Mouse (Mus musculus) MEL (cell line): ENCODE measurements at regions not wholly inside any gene's neighbourhood (a gene's known extent, or its start where the extent isn't known, plus 50 kb on each side); places are given as distances from the start of the nearest gene placed in this dataset.

ENCODE experiments used
- CHD2 ChIP-seq: IDR thresholded peaks from 2 replicates; pipeline ENCODE4 v1.6.1; 2011; ENCODE audit warnings: low read length, improper control_type of control experiment
- CTCF ChIP-seq, 3 experiments: IDR thresholded peaks in 2 of 3; conservative IDR thresholded peaks in 1 of 3; 2 replicates each; pipeline ENCODE4 v1.5.1; 2011 to 2012; ENCODE audit warnings: low read length in 3 of 3, low read depth in 2 of 3, mild to moderate bottlenecking in 2 of 3, improper control_type of control experiment in 1 of 3, inconsistent platforms in 1 of 3, mixed read lengths in 1 of 3, moderate library complexity in 1 of 3; ENCODE audit not compliant: control insufficient read depth in 1 of 3, insufficient read depth in 1 of 3, poor library complexity in 1 of 3, severe bottlenecking in 1 of 3
- MAZ ChIP-seq: IDR thresholded peaks from 2 replicates; pipeline ENCODE4 v1.6.1; 2012; ENCODE audit warnings: low read depth, mild to moderate bottlenecking, inconsistent platforms, low read length, improper control_type of control experiment
- POLR2A ChIP-seq, 2 experiments: IDR thresholded peaks; 2 replicates each; pipeline ENCODE4 v1.6.1; 2011 to 2012; ENCODE audit warnings: low read length in 2 of 2, mild to moderate bottlenecking in 2 of 2, control low read depth in 1 of 2, improper control_type of control experiment in 1 of 2, low read depth in 1 of 2, moderate library complexity in 1 of 2; ENCODE audit not compliant: control insufficient read depth in 1 of 2, insufficient read depth in 1 of 2, poor library complexity in 1 of 2
- RCOR1 ChIP-seq: IDR thresholded peaks from 2 replicates; pipeline ENCODE4 v1.6.1; 2012; ENCODE audit warnings: low read depth, mild to moderate bottlenecking, inconsistent platforms, low read length, improper control_type of control experiment
- ZKSCAN1 ChIP-seq: IDR thresholded peaks from 2 replicates; pipeline ENCODE4 v1.6.1; 2012; ENCODE audit warnings: low read depth, mild to moderate bottlenecking, inconsistent platforms, low read length, improper control_type of control experiment, moderate library complexity
- ZMIZ1 ChIP-seq: IDR thresholded peaks from 2 replicates; pipeline ENCODE4 v1.6.1; 2012; ENCODE audit warnings: low read depth, mild to moderate bottlenecking, inconsistent platforms, low read length, improper control_type of control experiment, moderate library complexity

- TF ChIP-seq ZMIZ1 (no peak), RCOR1 (no peak), CTCF (IDR thresholded peaks at IDR 0.05 in 2 of 3, conservative IDR thresholded peaks at IDR 0.05 in 1 of 3; ENCODE audit: control insufficient read depth in 1 of 3, insufficient read depth in 1 of 3, low read depth in 2 of 3, low read length in 3 of 3, poor library complexity in 1 of 3, severe bottlenecking in 1 of 3) (no peak), ZKSCAN1 (no peak), MAZ (no peak), POLR2A (IDR thresholded peaks at IDR 0.05; ENCODE audit: control insufficient read depth in 1 of 2, insufficient read depth in 1 of 2, low read depth in 1 of 2, low read length in 2 of 2, poor library complexity in 1 of 2) (no peak), CHD2 (no peak)
Observed at GRCm38 (mm10) chr14:120224202-120224846, 51.1 kb upstream of the Mbnl2 start.
